13 mouse cellular contexts compared by ENCODE assay signal in the genomic region with DNA sequence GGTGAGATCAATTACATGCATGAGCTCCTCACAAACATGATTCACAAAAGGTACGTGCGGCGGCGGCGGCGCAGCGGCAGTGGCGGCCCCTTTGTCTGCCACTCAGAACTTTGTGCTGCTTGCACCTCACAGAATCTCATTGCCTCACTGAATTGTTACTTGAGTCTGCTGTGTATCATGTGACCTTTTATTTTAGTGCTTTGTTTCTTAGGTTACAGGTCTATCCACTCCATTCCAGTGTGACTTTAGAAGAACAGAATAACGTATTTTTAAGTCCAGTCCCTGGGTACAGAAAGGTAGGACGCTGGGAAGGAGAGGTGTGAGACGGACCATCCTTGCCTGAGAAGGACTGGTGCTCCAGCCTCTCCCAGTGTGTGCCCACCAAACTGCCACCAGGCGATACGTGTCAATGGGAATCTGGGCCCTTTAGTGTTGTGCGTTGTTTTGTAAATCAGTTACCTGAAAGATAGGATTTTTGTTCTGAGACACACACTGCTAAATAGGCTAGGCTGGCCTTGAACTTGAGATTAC. TPM values are rescaled to one million over a fixed set of nuclear protein-coding genes. Genes with fewer than 3 reads are reported as not detected.
DNase-seq lines count a peak whose midpoint lies in the region; ATAC-seq and TF ChIP-seq lines count a peak whose summit lies in the region.
"Had no signal": no experiment of that assay in that cellular context is flagged by ENCODE, and none has a peak within 500 bp of the region (broad histone marks: within the 10 kb centered on the region; RNA-seq: fewer than 3 reads in every experiment).

No protein-coding gene starts in this region.

- H3K27me3 ChIP-seq in kidney, postnatal 0 days (ENCODE audit: insufficient read depth, low read length) = no peaks in the 10 kb centered on the region
- H3K27me3 ChIP-seq in embryonic facial prominence, embryonic 13.5 days = no peaks in the 10 kb centered on the region
- no peaks in the 10 kb centered on the region for H3K27me3 ChIP-seq in hindbrain, embryonic 15.5 days
- no peaks in the 10 kb centered on the region for H3K27me3 ChIP-seq in midbrain, embryonic 16.5 days (ENCODE audit: control insufficient read depth, insufficient read depth, low read depth, low read length)

- H3K4me3 ChIP-seq in kidney, postnatal 0 days (replicated peaks; ENCODE audit: low read depth, low read length) = no peak overlapping the region
- peak overlapping the region; percentile 24 for H3K4me3 ChIP-seq in embryonic facial prominence, embryonic 13.5 days
- 0 out of 2 replicates have a peak overlapping the region, but pooled peaks have one; percentile 7 for H3K4me3 ChIP-seq in hindbrain, embryonic 15.5 days
- H3K4me3 ChIP-seq in midbrain, embryonic 16.5 days (ENCODE audit: low read depth, low read length) = peak overlapping the region; percentile 9; the same call in 1 of the 2 replicates
- H3K4me3 ChIP-seq: erythroblast, embryonic 14.5 days had no signal

- H3K4me2 ChIP-seq in kidney, postnatal 0 days (ENCODE audit: low read length) = peak overlapping the region; percentile 32
- peak overlapping the region; percentile 54 for H3K4me2 ChIP-seq in embryonic facial prominence, embryonic 13.5 days
- H3K4me2 ChIP-seq in hindbrain, embryonic 15.5 days = peak overlapping the region; percentile 44
- peak overlapping the region; percentile 46 for H3K4me2 ChIP-seq in midbrain, embryonic 16.5 days (ENCODE audit: low read length)

- ATAC-seq in kidney, postnatal 0 days (replicated peaks; ENCODE audit: low FRiP score, low read depth) = peak; percentile 46; the same call in 1 of the 2 replicates
- no peak for ATAC-seq in embryonic facial prominence, embryonic 13.5 days (ENCODE audit: insufficient number of reproducible peaks, insufficient read depth, low FRiP score, low TSS enrichment, low read depth)
- ATAC-seq in hindbrain, embryonic 15.5 days (ENCODE audit: low FRiP score, low read depth) = no peak; the same call in 1 of the 2 replicates
- no peak for ATAC-seq in midbrain, embryonic 16.5 days

- DNase-seq in kidney, postnatal 0 days (ENCODE audit: low spot score) = peak; percentile 52
- DNase-seq in kidney, postnatal 10 days = no peak
- DNase-seq in cerebellum, adult 11-12 months = no peak
- no peak for DNase-seq in frontal cortex, postnatal 25 days (ENCODE audit: low spot score in 2 of 2)
- no peak for DNase-seq in gastrocnemius, postnatal 14 days
- DNase-seq: kidney, adult 11 months had no signal

- intact Hi-C loops in gastrocnemius, postnatal 14 days (cut with DNase I; ENCODE audit: low total_unique reads) = no loop called here

- no peak for TF ChIP-seq CTCF in kidney, postnatal 0 days (IDR thresholded peaks at IDR 0.05; ENCODE audit: low read depth)

- H3K4me1 ChIP-seq in kidney, postnatal 0 days (replicated peaks; ENCODE audit: insufficient read depth, low read length) = no peaks in the 10 kb centered on the region; the same call in 1 of the 2 replicates
- peaks cover 19% of the 10 kb centered on the region for H3K4me1 ChIP-seq in embryonic facial prominence, embryonic 13.5 days
- peaks cover 12% of the 10 kb centered on the region; the same call in 1 of the 2 replicates for H3K4me1 ChIP-seq in hindbrain, embryonic 15.5 days (replicated peaks)
- H3K4me1 ChIP-seq in midbrain, embryonic 16.5 days (ENCODE audit: control insufficient read depth, insufficient read depth, low read length) = peaks cover 8% of the 10 kb centered on the region

- no peaks in the 10 kb centered on the region for H3K9me3 ChIP-seq in kidney, postnatal 0 days (replicated peaks; ENCODE audit: low read length)
- H3K9me3 ChIP-seq in embryonic facial prominence, embryonic 13.5 days = no peaks in the 10 kb centered on the region
- H3K9me3 ChIP-seq in hindbrain, embryonic 15.5 days = no peaks in the 10 kb centered on the region
- 0 out of 2 replicates have a peak, but pooled peaks cover 3% of the 10 kb centered on the region for H3K9me3 ChIP-seq in midbrain, embryonic 16.5 days (replicated peaks; ENCODE audit: control insufficient read depth, low read length, poor library complexity, severe bottlenecking)

- 21% methylated on average over 14 of the region's 14 CpGs for WGBS in kidney, postnatal 0 days
- 24% methylated on average over 14 of the region's 14 CpGs for WGBS in embryonic facial prominence, embryonic 13.5 days
- 8% methylated on average over 14 of the region's 14 CpGs for WGBS in hindbrain, embryonic 15.5 days
- 8% methylated on average over 14 of the region's 14 CpGs for WGBS in midbrain, embryonic 16.5 days

- no peaks in the 10 kb centered on the region for H3K36me3 ChIP-seq in kidney, postnatal 0 days (ENCODE audit: insufficient read depth, low read length)
- H3K36me3 ChIP-seq in embryonic facial prominence, embryonic 13.5 days = no peaks in the 10 kb centered on the region
- no peaks in the 10 kb centered on the region for H3K36me3 ChIP-seq in hindbrain, embryonic 15.5 days
- H3K36me3 ChIP-seq in midbrain, embryonic 16.5 days (ENCODE audit: control insufficient read depth, insufficient read depth, low read length) = no peaks in the 10 kb centered on the region
- H3K36me3 ChIP-seq: G1E had no signal

- peak overlapping the region; percentile 43; the same call in 1 of the 2 replicates for H3K27ac ChIP-seq in kidney, postnatal 0 days
- H3K27ac ChIP-seq in embryonic facial prominence, embryonic 13.5 days = peak overlapping the region; percentile 60
- no peak overlapping the region for H3K27ac ChIP-seq in hindbrain, embryonic 15.5 days (replicated peaks)
- H3K27ac ChIP-seq in midbrain, embryonic 16.5 days (ENCODE audit: low read length) = 0 out of 2 replicates have a peak overlapping the region, but pooled peaks have one; percentile 29
- H3K27ac ChIP-seq: liver, embryonic 14.5 days had no signal

- H3K9ac ChIP-seq in kidney, postnatal 0 days (ENCODE audit: low read depth, low read length) = 0 out of 2 replicates have a peak overlapping the region, but pooled peaks have one; percentile 15
- 0 out of 2 replicates have a peak overlapping the region, but pooled peaks have one; percentile 32 for H3K9ac ChIP-seq in embryonic facial prominence, embryonic 13.5 days
- H3K9ac ChIP-seq in hindbrain, embryonic 15.5 days = no peak overlapping the region
- H3K9ac ChIP-seq in midbrain, embryonic 16.5 days (ENCODE audit: low read depth, low read length) = no peak overlapping the region
- H3K9ac ChIP-seq: liver, embryonic 14.5 days had no signal

RNA-seq across cellular contexts. Expression of a gene that starts 32.2 kb away (rescaled TPM):
- not detected in 2 replicates for polyA plus RNA-seq in kidney, postnatal 0 days (2015; fragmentation: Nextera tagmentation; extraction: Ambion mirVana)
- not detected in 2 replicates for polyA plus RNA-seq in embryonic facial prominence, embryonic 13.5 days (2015; fragmentation: Nextera tagmentation; extraction: Ambion mirVana)
- 0.22 TPM in 1 of 2 replicates, not detected in the other for polyA plus RNA-seq in hindbrain, embryonic 15.5 days (2015; fragmentation: Nextera tagmentation; extraction: Ambion mirVana)
- polyA plus RNA-seq in midbrain, embryonic 16.5 days (2015; fragmentation: Nextera tagmentation; extraction: Ambion mirVana) = not detected in 2 replicates
- not detected for total RNA-seq in gastrocnemius, postnatal 14 days (2021)
- polyA plus RNA-seq: erythroblast, embryonic 14.5 days; G1E; liver, embryonic 14.5 days; thymus, postnatal 0 days had no signal

RNA-seq across cellular contexts. Expression of a gene that starts 42.0 kb away (rescaled TPM):
- 0.18 and 0.32 TPM in 2 replicates for polyA plus RNA-seq in kidney, postnatal 0 days (2015; fragmentation: Nextera tagmentation; extraction: Ambion mirVana)
- polyA plus RNA-seq in embryonic facial prominence, embryonic 13.5 days (2015; fragmentation: Nextera tagmentation; extraction: Ambion mirVana) = 0.34 and 1.1 TPM in 2 replicates
- 0.30 and 0.49 TPM in 2 replicates for polyA plus RNA-seq in hindbrain, embryonic 15.5 days (2015; fragmentation: Nextera tagmentation; extraction: Ambion mirVana)
- polyA plus RNA-seq in midbrain, embryonic 16.5 days (2015; fragmentation: Nextera tagmentation; extraction: Ambion mirVana) = 0.29 and 0.39 TPM in 2 replicates
- total RNA-seq in gastrocnemius, postnatal 14 days (2021) = under 1 TPM; 0.31 to 0.38 TPM
- polyA plus RNA-seq: erythroblast, embryonic 14.5 days; G1E had no signal

RNA-seq across cellular contexts. Expression of a gene that starts 46.6 kb away (rescaled TPM):
- polyA plus RNA-seq in kidney, postnatal 0 days (2015; fragmentation: Nextera tagmentation; extraction: Ambion mirVana) = 1,132 and 1,318 TPM in 2 replicates
- 644 and 681 TPM in 2 replicates for polyA plus RNA-seq in embryonic facial prominence, embryonic 13.5 days (2015; fragmentation: Nextera tagmentation; extraction: Ambion mirVana)
- 787 and 906 TPM in 2 replicates for polyA plus RNA-seq in hindbrain, embryonic 15.5 days (2015; fragmentation: Nextera tagmentation; extraction: Ambion mirVana)
- 624 and 659 TPM in 2 replicates for polyA plus RNA-seq in midbrain, embryonic 16.5 days (2015; fragmentation: Nextera tagmentation; extraction: Ambion mirVana)
- total RNA-seq in gastrocnemius, postnatal 14 days (2021) = 100 to 1,000 TPM; 816 to 919 TPM

Comparison
In these comparisons a context has a peak if more than half of its experiments do, and no peak if none do; other contexts are left out.
1. H3K9ac ChIP-seq: peak in kidney, postnatal 0 days (single experiment) and embryonic facial prominence, embryonic 13.5 days (single experiment); none in hindbrain, embryonic 15.5 days (single experiment) and midbrain, embryonic 16.5 days (single experiment).
2. Peak in every context shown above with its lines, with median percentiles within 50 percentile points of each other: H3K4me2 ChIP-seq.